Mouse (Mus musculus): ENCODE measurements around the gene Wnt9b. TPM values are rescaled to one million over a fixed set of nuclear protein-coding genes. Genes with fewer than 3 reads are reported as not detected.

Gene Wnt9b
- polyA plus RNA-seq (2012; rRNA removed): 0.36 and 0.56 TPM in 2 replicates

GRCm38 (mm10) chr11:103749306-103750089 lies at the start of gene Wnt9b:
Gene Wnt9b, minus strand, starts transcription at chr11:103749821.

GRCm38 (mm10) chr11:103773387-103774227 lies 24.0 kb upstream of the Wnt9b start, which contains the start of gene Wnt3:
Gene Wnt3, plus strand, starts transcription at chr11:103774150.

GRCm38 (mm10) chr11:103697565-103698176 lies 52.0 kb downstream of the Wnt9b start, which contains the start of gene Gosr2:
Gene Gosr2, minus strand, starts transcription at chr11:103697898.

Other genes with a start within 250 kb of the Wnt9b start
- gene Lrrc37a, start 245.2 kb downstream of the Wnt9b start, polyA plus RNA-seq (2012; rRNA removed): under 0.01 TPM in 1 of 2 replicates, not detected in the other
- not detected in 2 replicates for gene Gm884, start 128.7 kb downstream of the Wnt9b start, polyA plus RNA-seq (2012; rRNA removed)
- not detected in 2 replicates for gene Lyzl6, start 110.9 kb downstream of the Wnt9b start, polyA plus RNA-seq (2012; rRNA removed)
- gene Rprml, start 100.3 kb downstream of the Wnt9b start, polyA plus RNA-seq (2012; rRNA removed): 17.6 and 20.0 TPM in 2 replicates
- gene Gosr2, start 51.9 kb downstream of the Wnt9b start, polyA plus RNA-seq (2012; rRNA removed): 103 and 107 TPM in 2 replicates
- 5.7 and 7.5 TPM in 2 replicates for gene Wnt3, start 24.3 kb upstream of the Wnt9b start, polyA plus RNA-seq (2012; rRNA removed)
- gene Nsf, start 204.2 kb upstream of the Wnt9b start, polyA plus RNA-seq (2012; rRNA removed): 116 and 147 TPM in 2 replicates
- gene Arf2, start 216.9 kb upstream of the Wnt9b start, polyA plus RNA-seq (2012; rRNA removed): 145 and 149 TPM in 2 replicates